ENCODE assay signal across 9 mouse cellular contexts in the genomic region with DNA sequence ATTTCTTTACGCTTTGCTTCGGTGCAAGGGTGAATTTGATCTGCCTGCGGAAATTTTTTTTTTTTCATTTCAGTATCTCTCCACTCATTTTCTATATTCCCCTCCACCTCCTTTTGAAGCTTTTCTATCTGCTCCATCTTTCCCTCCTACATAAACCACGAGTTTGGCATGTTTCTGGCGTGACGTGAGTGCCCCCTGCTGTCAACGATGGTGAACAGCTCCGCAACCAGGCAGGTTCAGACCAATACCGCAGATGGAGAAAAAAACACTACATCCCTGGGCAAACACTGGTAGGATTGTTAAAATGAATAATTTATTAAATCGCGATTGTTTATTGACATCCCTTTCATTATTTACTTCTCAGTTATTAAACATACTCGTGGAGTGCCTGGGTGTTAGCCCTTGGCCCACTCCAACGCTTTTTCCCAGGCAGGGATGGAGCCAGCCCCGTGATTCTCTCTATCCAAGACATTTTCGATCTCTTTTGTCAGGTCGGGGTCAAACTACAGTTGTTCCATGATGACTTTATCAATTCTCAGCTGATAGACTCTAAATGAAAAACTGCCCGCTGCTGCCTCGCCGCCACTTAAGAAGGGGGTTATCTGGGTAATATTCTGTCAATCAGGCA. TPM values are rescaled to one million over a fixed set of nuclear protein-coding genes. Genes with fewer than 3 reads are reported as not detected.
DNase-seq lines count a peak whose midpoint lies in the region; ATAC-seq and TF ChIP-seq lines count a peak whose summit lies in the region.
"Had no signal": no experiment of that assay in that cellular context is flagged by ENCODE, and none has a peak within 500 bp of the region (broad histone marks: within the 10 kb centered on the region; RNA-seq: fewer than 3 reads in every experiment).

No protein-coding gene starts in this region.

- no peak; the same call in 1 of the 2 replicates for ATAC-seq in lung, postnatal 0 days

- no peak overlapping the region for H3K4me2 ChIP-seq in lung, postnatal 0 days (replicated peaks; ENCODE audit: low read depth, low read length)
- H3K4me2 ChIP-seq: limb, embryonic 12.5 days had no signal

- TF ChIP-seq EP300 in ES-Bruce4 (IDR thresholded peaks at IDR 0.05; ENCODE audit: insufficient read depth, low read depth, low read length) = no peak
- no peak for TF ChIP-seq EP300 in lung, postnatal 0 days (IDR thresholded peaks at IDR 0.05)

- no peak overlapping the region for H3K27ac ChIP-seq in ES-Bruce4 (ENCODE audit: insufficient read depth, low read length)
- H3K27ac ChIP-seq in forebrain, embryonic 10.5 days = no peak overlapping the region
- H3K27ac ChIP-seq in lung, postnatal 0 days (ENCODE audit: low read length) = no peak overlapping the region

- no peaks in the 10 kb centered on the region for H3K4me1 ChIP-seq in ES-Bruce4 (ENCODE audit: control insufficient read depth, insufficient read depth, low read length)
- H3K4me1 ChIP-seq in forebrain, embryonic 10.5 days = peaks cover 6% of the 10 kb centered on the region; the same call in 1 of the 2 replicates
- H3K4me1 ChIP-seq in lung, postnatal 0 days (ENCODE audit: insufficient read depth, low read depth, low read length) = no peaks in the 10 kb centered on the region
- H3K4me1 ChIP-seq: limb, embryonic 12.5 days had no signal

- peak; percentile 92 for TF ChIP-seq CTCF in ES-Bruce4 (IDR thresholded peaks at IDR 0.05; ENCODE audit: low read depth, low read length)
- peak; percentile 95 for TF ChIP-seq CTCF in lung, postnatal 0 days (IDR thresholded peaks at IDR 0.05)

- H3K9me3 ChIP-seq in ES-Bruce4 (replicated peaks; ENCODE audit: control insufficient read depth, insufficient read depth, low read length, poor library complexity, severe bottlenecking) = no peaks in the 10 kb centered on the region
- no peaks in the 10 kb centered on the region for H3K9me3 ChIP-seq in forebrain, embryonic 10.5 days
- no peaks in the 10 kb centered on the region for H3K9me3 ChIP-seq in lung, postnatal 0 days (ENCODE audit: low read length)
- H3K9me3 ChIP-seq: limb, embryonic 12.5 days had no signal

- H3K4me3 ChIP-seq in ES-Bruce4 (ENCODE audit: low read depth, low read length) = no peak overlapping the region
- no peak overlapping the region for H3K4me3 ChIP-seq in forebrain, embryonic 10.5 days
- H3K4me3 ChIP-seq in lung, postnatal 0 days (ENCODE audit: low read depth, low read length) = no peak overlapping the region
- H3K4me3 ChIP-seq: limb, embryonic 12.5 days had no signal

- DNase-seq in brain, embryonic 18.5 days (ENCODE audit: low read depth, low spot score) = peak; percentile 70
- DNase-seq in forebrain, embryonic 10.5 days (ENCODE audit: extremely low spot score, low spot score) = peak; percentile 80
- peak; percentile 88 for DNase-seq in heart, postnatal 4 days
- DNase-seq in layer of hippocampus, adult 18-20 months (ENCODE audit: low spot score in 2 of 2) = peak; percentile 83 to 94
- DNase-seq in lung, postnatal 0 days (ENCODE audit: low spot score) = peak; percentile 81
- peak; percentile 82 for DNase-seq in ovary, postnatal 36 days (ENCODE audit: low spot score)
- peak; percentile 44 to 74 for DNase-seq in thymus, postnatal 10 days (ENCODE audit: low spot score in 2 of 2)

- 36% methylated on average over 19 of the region's 19 CpGs for WGBS in forebrain, embryonic 10.5 days
- WGBS in lung, postnatal 0 days = 19% methylated on average over 19 of the region's 19 CpGs

- H3K27me3 ChIP-seq in ES-Bruce4 (ENCODE audit: control insufficient read depth, insufficient read depth, low read length, poor library complexity, severe bottlenecking) = no peaks in the 10 kb centered on the region
- H3K27me3 ChIP-seq in forebrain, embryonic 10.5 days (ENCODE audit: poor library complexity, severe bottlenecking) = no peaks in the 10 kb centered on the region
- no peaks in the 10 kb centered on the region for H3K27me3 ChIP-seq in lung, postnatal 0 days (replicated peaks; ENCODE audit: insufficient read depth, low read length)
- H3K27me3 ChIP-seq: limb, embryonic 12.5 days had no signal

- no peaks in the 10 kb centered on the region for H3K36me3 ChIP-seq in ES-Bruce4 (ENCODE audit: control insufficient read depth, insufficient read depth, low read length, poor library complexity, severe bottlenecking)
- no peaks in the 10 kb centered on the region for H3K36me3 ChIP-seq in forebrain, embryonic 10.5 days (replicated peaks)
- H3K36me3 ChIP-seq in lung, postnatal 0 days (ENCODE audit: insufficient read depth, low read length) = no peaks in the 10 kb centered on the region
- H3K36me3 ChIP-seq: limb, embryonic 12.5 days had no signal

- H3K9ac ChIP-seq in ES-Bruce4 (ENCODE audit: low read depth, poor library complexity, severe bottlenecking) = no peak overlapping the region
- H3K9ac ChIP-seq in lung, postnatal 0 days (replicated peaks; ENCODE audit: low read depth) = no peak overlapping the region
- H3K9ac ChIP-seq: limb, embryonic 12.5 days had no signal

- TF ChIP-seq POLR2A in ES-Bruce4 (IDR thresholded peaks at IDR 0.05; ENCODE audit: insufficient read depth, low read length) = no peak

RNA-seq across cellular contexts. Expression of gene Noct, which starts 53.9 kb away (rescaled TPM):
- 33.7 and 35.6 TPM in 2 replicates for polyA plus RNA-seq in ES-Bruce4 (2011; ENCODE audit: insufficient read depth, insufficient read length, low read depth, missing spikeins)
- polyA plus RNA-seq in forebrain, embryonic 10.5 days (2016; fragmentation: Nextera tagmentation; extraction: Ambion mirVana) = 11.2 and 11.3 TPM in 2 replicates
- total RNA-seq in heart, postnatal 4 days (2021) = 10 to 100 TPM; 27.8 to 31.0 TPM
- total RNA-seq in layer of hippocampus, adult 18-20 months (2021) = 10 to 100 TPM; 59.5 to 60.3 TPM
- polyA plus RNA-seq in lung, postnatal 0 days (2015; fragmentation: Nextera tagmentation; extraction: Ambion mirVana) = 4.1 and 4.2 TPM in 2 replicates
